Mouse (Mus musculus) limb, embryonic 12.5 days (tissue): ENCODE measurements around the gene Appl1. TPM values are rescaled to one million over a fixed set of nuclear protein-coding genes. Genes with fewer than 3 reads are reported as not detected.
"Not testable (repeated sequence)": the region's sequence is repeated elsewhere in the genome, so short reads cannot be mapped to it uniquely, and the experiment has no call there.

Source experiments
- ATAC-seq: fragments of 200-750 bp; cut with Nextera tagmentation; 2 replicates; pipeline ENCODE4 v1.8.0; 2017; ENCODE audit warnings: low read depth, moderate TSS enrichment; ENCODE audit not compliant: insufficient number of reproducible peaks, insufficient read depth, low FRiP score, low TSS enrichment
- H3K27ac ChIP-seq: fragments of 300-500 bp; sonication (generic); 2 replicates; pipeline ENCODE4 v1.5.1; 2016; ENCODE audit warnings: mild to moderate bottlenecking, moderate library complexity
- H3K27me3 ChIP-seq: fragments of 300-500 bp; sonication (generic); 2 replicates; pipeline ENCODE4 v1.6.1; 2016; ENCODE audit warnings: mild to moderate bottlenecking, moderate library complexity
- H3K36me3 ChIP-seq: fragments of 300-500 bp; sonication (generic); 2 replicates; pipeline ENCODE4 v1.6.1; 2016; ENCODE audit warnings: mild to moderate bottlenecking, moderate library complexity
- H3K4me1 ChIP-seq: fragments of 300-500 bp; sonication (generic); replicated peaks from 2 replicates; pipeline ENCODE4 v1.6.1; 2016
- H3K4me2 ChIP-seq: fragments of 300-500 bp; sonication (generic); 2 replicates; pipeline ENCODE4 v1.6.1; 2016; ENCODE audit warnings: mild to moderate bottlenecking, moderate library complexity
- H3K4me3 ChIP-seq: fragments of 300-500 bp; sonication (generic); replicated peaks from 2 replicates; pipeline ENCODE4 v1.5.1; 2016; ENCODE audit warnings: mild to moderate bottlenecking
- H3K9ac ChIP-seq: fragments of 300-500 bp; sonication (generic); replicated peaks from 2 replicates; pipeline ENCODE4 v1.6.1; 2016; ENCODE audit warnings: mild to moderate bottlenecking, moderate library complexity
- H3K9me3 ChIP-seq: fragments of 300-500 bp; sonication (generic); 2 replicates; pipeline ENCODE4 v1.6.1; 2016; ENCODE audit warnings: mild to moderate bottlenecking, moderate library complexity
- WGBS: fragments of 180-500 bp; shearing (Covaris S2); methylation state at CpG from one replicate; pipeline ENCODE4 v1.1.7; 2016; 5-methylcytosine and 5-hydroxymethylcytosine counted together
- polyA plus RNA-seq: library from polyadenylated mRNA; unstranded; fragments of >200 nt; fragmentation: Nextera tagmentation; extraction: Ambion mirVana; gene quantifications from 2 replicates; pipeline ENCODE4 v1.2.1, GENCODE M21; 2016

Appl1 gene
- polyA plus RNA-seq, 1 experiment from 2014 or later, result 45.7 TPM

DNA sequence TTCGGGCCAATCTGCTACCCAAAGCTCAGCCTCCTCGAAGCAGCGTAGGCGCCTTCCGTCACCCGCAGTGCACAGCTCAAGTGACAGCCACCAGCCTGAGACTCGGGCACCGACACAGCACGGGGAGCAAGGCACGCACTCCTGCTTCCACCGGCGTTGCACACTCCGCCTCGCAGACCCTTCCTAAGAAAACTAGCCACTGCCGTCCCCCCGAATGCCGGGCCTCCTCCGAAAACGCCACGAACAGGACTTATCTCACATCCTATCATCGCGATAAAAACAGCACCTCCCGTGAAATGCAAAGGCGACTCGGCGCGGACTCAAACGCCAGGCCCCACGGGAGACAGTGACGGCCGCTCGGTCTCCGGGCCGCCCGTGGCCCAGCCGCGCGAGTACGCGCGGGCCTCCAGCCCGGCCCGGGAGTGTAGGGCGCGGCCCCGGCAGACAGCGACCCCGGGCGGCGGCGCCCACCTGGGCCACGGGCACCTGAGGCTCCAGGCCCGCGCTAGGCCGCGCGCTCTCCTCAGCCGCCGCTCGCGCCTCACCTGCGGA lies 1.1 kb downstream of the Appl1 start:
- Histone ChIP-seq H3K4me3 (peak overlapping the region; percentile 76), H3K9me3 (no peaks in the 10 kb centered on the region), H3K27ac (peak overlapping the region; percentile 91), H3K4me2 (peak overlapping the region; percentile 68), H3K9ac (peak overlapping the region; percentile 87), H3K4me1 (peaks cover 13% of the 10 kb centered on the region), H3K27me3 (no peaks in the 10 kb centered on the region), H3K36me3 (no peaks in the 10 kb centered on the region)
- under 1% methylated on average over 62 of the region's 62 CpGs for WGBS
- peak; percentile 26 for ATAC-seq

DNA sequence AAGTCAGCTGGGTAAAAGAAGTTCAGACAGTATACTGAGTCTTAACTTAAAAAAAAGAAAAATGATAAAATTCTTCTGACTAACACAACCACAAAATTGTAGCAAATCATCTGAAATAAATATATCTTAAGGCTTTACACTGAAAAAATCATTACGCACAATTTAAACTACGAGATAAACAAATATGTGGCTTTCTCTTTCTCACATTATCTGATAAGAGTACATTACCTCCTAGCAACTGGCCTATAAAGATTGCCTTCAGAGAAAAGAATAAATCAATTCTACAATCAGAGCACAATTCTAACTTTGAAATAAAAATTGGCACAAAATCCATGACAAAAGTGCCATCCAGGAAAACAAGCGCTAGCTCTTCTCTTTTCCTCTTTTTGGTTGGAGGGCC lies 1.9 kb downstream of the Appl1 start:
- ATAC-seq, result no peak

DNA sequence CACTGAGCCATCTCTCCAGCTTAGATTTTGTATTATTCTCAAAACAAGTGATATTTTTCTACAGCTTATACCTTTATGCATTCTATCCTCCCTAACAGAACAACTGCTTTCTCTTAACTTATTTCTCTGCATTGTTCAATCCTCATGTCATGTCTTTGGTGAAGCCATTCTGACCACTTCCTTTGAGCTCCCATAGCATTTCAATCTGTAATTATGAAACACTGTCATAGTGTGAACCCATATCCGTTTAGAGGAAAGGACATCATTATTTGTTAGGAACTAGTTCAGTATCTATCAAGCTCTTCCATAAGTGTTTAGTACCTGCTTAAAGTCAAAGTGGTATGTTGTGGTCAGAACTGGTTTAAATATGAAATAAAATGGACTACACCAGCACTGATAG lies 10.5 kb downstream of the Appl1 start:
- Histone ChIP-seq H3K9ac (no peak overlapping the region), H3K4me1 (no peaks in the 10 kb centered on the region), H3K27me3 (no peaks in the 10 kb centered on the region), H3K36me3 (peaks cover 44% of the 10 kb centered on the region), H3K4me2 (no peak overlapping the region), H3K4me3 (no peak overlapping the region), H3K27ac (no peak overlapping the region), H3K9me3 (no peaks in the 10 kb centered on the region)
- 83% methylated on average over 1 of the region's 1 CpGs for WGBS
- no peak for ATAC-seq

More for the DNA sequence above, 1.9 kb downstream of the Appl1 start:
- H3K27ac ChIP-seq, result no peak overlapping the region
- WGBS, result 78% methylated on average over 3 of the region's 3 CpGs
- H3K36me3 ChIP-seq, result no peaks in the 10 kb centered on the region
- H3K27me3 ChIP-seq, result no peaks in the 10 kb centered on the region
- peak overlapping the region; percentile 68 for H3K4me2 ChIP-seq
- no peaks in the 10 kb centered on the region for H3K9me3 ChIP-seq
- H3K4me3 ChIP-seq, result peak overlapping the region; percentile 76
- peaks cover 13% of the 10 kb centered on the region for H3K4me1 ChIP-seq
- peak overlapping the region; percentile 87; the same call in 1 of the 2 replicates for H3K9ac ChIP-seq

DNA sequence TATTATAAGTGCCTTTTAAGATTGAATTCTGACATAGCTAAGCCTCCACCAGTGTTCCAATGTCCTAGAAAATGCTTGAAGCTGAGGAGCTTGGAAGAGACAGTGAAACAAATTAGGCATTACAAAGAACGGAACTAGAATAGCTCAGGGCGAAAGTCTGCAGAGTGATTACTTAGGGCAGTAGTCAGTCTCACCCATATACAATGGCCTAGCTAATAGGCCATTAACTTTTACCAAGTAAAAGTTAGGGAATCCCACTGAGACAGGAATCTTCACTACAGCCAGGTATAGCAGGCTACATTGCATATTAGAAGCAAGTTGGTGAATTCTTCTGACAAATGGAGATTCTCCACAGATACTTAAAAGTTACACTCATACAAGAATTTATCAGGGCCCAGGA lies 14.9 kb downstream of the Appl1 start:
- H3K27ac ChIP-seq, H3K4me2 ChIP-seq, H3K27me3 ChIP-seq, H3K4me3 ChIP-seq, H3K9ac ChIP-seq, H3K4me1 ChIP-seq, H3K9me3 ChIP-seq, ATAC-seq: not testable (repeated sequence)
- H3K36me3 ChIP-seq, result peaks cover 56% of the 10 kb centered on the region
- 78% methylated on average over 2 of the region's 2 CpGs for WGBS

DNA sequence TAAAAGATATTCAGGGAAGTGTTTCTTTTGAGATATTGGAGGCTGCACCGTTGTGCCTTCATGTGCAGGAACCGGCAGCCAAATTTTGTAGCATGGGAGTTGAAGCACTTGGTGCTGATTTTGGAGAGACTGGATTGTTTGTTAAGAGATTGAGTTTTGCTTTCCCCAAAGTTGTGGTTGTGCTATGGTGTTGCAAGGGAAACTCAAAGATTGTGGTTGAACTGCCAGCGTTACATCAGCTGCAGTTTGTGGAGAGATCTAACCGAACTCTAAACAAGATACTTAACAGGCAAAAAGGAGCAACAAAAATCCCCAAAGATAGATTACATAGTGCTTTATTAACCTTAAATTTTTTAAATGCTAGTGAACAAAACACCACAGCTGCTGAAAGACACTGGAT lies 35.5 kb downstream of the Appl1 start:
- H3K9me3 ChIP-seq, result no peaks in the 10 kb centered on the region
- no peak overlapping the region for H3K4me3 ChIP-seq
- H3K36me3 ChIP-seq, result peaks cover 51% of the 10 kb centered on the region
- no peaks in the 10 kb centered on the region for H3K4me1 ChIP-seq
- no peak overlapping the region for H3K27ac ChIP-seq
- no peak overlapping the region for H3K9ac ChIP-seq
- no peak overlapping the region for H3K4me2 ChIP-seq
- WGBS, result 90% methylated on average over 4 of the region's 4 CpGs
- no peak for ATAC-seq
- H3K27me3 ChIP-seq, result no peaks in the 10 kb centered on the region

DNA sequence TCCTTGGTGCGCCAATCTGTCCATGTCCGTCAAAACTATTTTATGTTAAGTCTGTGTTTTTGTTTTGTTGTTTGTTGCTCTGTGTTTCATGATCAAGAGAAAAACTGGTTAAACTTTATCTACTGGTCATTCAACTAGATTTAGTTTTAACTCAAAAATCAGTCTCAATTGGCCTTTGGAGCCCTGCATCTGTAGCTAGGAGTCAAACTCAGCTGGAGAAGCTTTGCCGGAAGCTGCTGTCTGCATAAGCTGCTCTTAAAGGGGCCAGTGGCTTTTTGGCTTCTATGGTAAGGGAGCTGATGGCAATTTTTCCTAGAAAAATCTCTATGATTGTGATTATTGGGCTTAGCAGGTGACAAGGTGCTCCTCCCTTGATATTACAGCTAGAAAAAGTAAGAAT lies 36.1 kb downstream of the Appl1 start:
- no peak for ATAC-seq
- Histone ChIP-seq H3K4me2 (no peak overlapping the region), H3K36me3 (peaks cover 47% of the 10 kb centered on the region), H3K27ac (no peak overlapping the region), H3K4me1 (no peaks in the 10 kb centered on the region), H3K9me3 (no peaks in the 10 kb centered on the region), H3K27me3 (no peaks in the 10 kb centered on the region), H3K9ac (no peak overlapping the region), H3K4me3 (no peak overlapping the region)
- WGBS, result 94% methylated on average over 3 of the region's 3 CpGs

DNA sequence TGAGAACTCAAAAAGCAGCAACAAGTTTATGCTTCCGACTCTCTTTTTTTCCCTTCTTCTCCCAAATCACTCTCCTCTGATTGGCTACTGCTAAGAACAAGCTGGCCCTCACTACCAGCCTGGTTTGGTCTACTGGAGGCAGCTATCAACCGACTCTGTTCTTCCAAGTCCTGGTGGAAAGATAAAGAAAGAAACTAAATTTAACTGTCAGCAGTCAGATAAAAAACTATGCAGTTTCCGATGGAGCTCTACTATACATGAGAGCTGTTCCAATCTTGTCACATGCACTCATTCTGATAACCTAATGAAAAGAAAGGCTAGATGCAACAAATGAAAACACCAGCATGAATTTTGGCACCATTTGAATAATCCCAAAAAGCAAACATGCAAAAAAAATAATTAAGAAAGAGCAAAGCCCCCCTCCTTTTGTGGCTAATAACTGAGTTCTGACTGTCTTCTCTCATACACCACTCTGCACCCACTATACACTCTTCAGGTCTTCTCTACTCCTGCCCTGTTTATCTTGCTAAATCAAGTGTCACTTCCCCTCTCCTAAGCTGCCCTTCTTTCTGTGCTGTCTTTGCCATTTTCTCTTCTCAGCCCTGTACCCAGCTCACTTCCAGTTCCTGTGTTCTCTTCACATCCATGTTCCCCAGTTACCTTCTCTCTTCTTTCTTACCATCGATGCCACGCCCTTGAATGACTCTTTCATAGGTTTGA lies 47.2 kb downstream of the Appl1 start:
- peaks cover 71% of the 10 kb centered on the region for H3K36me3 ChIP-seq

DNA sequence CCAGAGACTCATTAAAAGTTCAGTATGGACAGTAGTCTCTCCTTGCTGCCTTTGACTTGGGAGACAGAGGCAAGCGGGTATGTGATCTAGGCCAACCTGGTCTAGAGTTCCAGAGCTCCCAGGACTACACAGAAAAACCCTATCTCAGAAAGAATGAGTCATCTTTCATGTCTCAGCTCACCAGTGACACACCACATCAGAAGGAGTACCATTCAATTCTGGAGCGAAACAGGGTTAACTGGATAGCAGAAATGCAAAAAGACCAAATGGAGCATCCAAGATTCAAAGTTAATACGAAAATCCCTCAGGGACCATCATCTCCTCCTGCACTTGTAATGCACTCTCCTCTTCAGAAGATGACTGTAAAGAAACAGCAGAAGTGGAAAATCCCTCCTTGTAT lies 51.7 kb downstream of the Appl1 start:
- 92% methylated on average over 3 of the region's 3 CpGs for WGBS
- Histone ChIP-seq H3K4me2 (no peak overlapping the region), H3K4me3 (no peak overlapping the region), H3K9ac (no peak overlapping the region), H3K4me1 (no peaks in the 10 kb centered on the region), H3K36me3 (peaks cover 45% of the 10 kb centered on the region), H3K27ac (no peak overlapping the region), H3K9me3 (no peaks in the 10 kb centered on the region), H3K27me3 (no peaks in the 10 kb centered on the region)
- ATAC-seq, result no peak

More for the DNA sequence above, 47.2 kb downstream of the Appl1 start:
- no peak for ATAC-seq
- H3K4me3 ChIP-seq, result no peak overlapping the region
- no peaks in the 10 kb centered on the region for H3K27me3 ChIP-seq
- no peak overlapping the region for H3K4me2 ChIP-seq
- no peak overlapping the region for H3K27ac ChIP-seq
- no peaks in the 10 kb centered on the region for H3K9me3 ChIP-seq
- H3K9ac ChIP-seq, result no peak overlapping the region
- 90% methylated on average over 5 of the region's 5 CpGs for WGBS
- H3K4me1 ChIP-seq, result no peaks in the 10 kb centered on the region

DNA sequence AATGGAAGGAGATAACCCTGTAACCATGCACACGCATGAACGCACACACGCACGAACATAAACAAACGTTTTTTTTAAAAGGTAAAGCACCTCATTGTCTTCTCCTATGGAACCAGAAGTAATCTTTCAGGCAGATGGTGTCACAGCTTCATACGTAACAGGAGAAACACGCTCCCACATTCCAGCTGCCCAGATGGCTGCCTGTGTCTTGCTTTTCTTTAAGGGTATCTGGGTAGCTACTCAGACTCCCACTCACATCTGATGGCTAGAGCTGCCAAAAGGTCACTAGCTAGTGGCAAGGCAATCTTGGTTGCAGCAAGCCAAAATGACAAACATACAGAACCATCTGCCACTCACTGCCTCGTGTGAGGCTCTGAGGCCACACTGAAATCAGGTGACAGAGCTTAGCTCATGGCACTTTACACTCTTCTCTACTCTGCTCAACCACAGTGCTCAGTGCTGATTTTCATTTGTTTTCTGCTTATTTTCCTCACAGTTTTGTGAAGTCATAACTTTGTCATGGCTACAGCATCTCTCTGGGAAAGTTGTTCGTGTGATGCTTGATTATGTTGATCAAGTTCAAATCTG lies 57.3 kb downstream of the Appl1 start:
- Histone ChIP-seq H3K27ac (no peak overlapping the region), H3K27me3 (no peaks in the 10 kb centered on the region), H3K4me3 (no peak overlapping the region), H3K9ac (no peak overlapping the region), H3K4me1 (no peaks in the 10 kb centered on the region), H3K9me3 (no peaks in the 10 kb centered on the region), H3K36me3 (peaks cover 4% of the 10 kb centered on the region; the same call in 1 of the 2 replicates), H3K4me2 (no peak overlapping the region)
- WGBS, result 84% methylated on average over 9 of the region's 9 CpGs
- ATAC-seq, result no peak

DNA sequence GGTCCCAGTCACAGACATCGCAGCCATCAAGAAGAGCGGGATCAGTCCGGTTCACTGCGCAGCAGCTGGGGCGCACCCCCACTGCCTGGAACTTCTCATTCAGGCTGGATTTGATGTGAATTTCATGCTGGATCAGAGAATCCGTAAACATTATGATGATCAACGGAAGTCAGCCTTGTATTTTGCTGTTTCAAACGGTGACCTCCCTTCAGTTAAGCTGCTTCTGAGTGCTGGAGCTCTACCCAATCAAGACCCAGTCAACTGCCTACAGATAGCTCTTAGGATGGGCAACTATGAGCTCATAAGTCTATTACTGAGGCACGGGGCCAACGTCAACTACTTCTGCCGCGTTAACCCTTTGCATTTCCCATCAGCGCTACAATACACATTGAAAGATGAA lies 59.2 kb downstream of the Appl1 start:
- Histone ChIP-seq H3K4me2 (no peak overlapping the region), H3K36me3 (no peaks in the 10 kb centered on the region), H3K9me3 (no peaks in the 10 kb centered on the region), H3K4me1 (no peaks in the 10 kb centered on the region), H3K27me3 (no peaks in the 10 kb centered on the region), H3K4me3 (no peak overlapping the region), H3K27ac (no peak overlapping the region), H3K9ac (no peak overlapping the region)
- WGBS, result 93% methylated on average over 13 of the region's 13 CpGs
- ATAC-seq, result no peak

DNA sequence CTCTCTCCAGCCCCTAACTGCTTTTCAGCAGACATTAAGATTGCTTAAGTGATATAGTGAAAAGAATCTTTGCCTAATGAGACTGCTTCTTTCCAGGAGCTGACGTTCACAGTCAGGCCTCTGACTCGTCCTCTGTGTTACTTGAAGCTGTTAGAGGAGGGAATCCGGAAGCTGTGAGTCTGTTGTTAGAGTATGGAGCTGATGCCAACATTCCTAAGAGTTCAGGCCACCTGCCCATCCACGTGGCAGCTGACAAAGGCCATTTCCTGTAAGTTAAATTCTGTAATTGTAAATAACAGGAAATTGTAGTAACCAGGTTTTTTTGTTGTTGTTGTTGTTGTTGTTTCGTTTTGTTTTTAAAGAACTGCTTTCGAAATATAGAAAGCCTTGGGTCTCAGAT lies 59.8 kb downstream of the Appl1 start:
- Histone ChIP-seq H3K4me1 (no peaks in the 10 kb centered on the region), H3K9ac (no peak overlapping the region), H3K9me3 (no peaks in the 10 kb centered on the region), H3K4me2 (no peak overlapping the region), H3K27me3 (no peaks in the 10 kb centered on the region), H3K27ac (no peak overlapping the region), H3K36me3 (no peaks in the 10 kb centered on the region), H3K4me3 (no peak overlapping the region)
- no peak for ATAC-seq
- 71% methylated on average over 6 of the region's 6 CpGs for WGBS
